Mouse (Mus musculus): ENCODE data around the gene Acvr1b.

Acvr1b gene

DNA sequence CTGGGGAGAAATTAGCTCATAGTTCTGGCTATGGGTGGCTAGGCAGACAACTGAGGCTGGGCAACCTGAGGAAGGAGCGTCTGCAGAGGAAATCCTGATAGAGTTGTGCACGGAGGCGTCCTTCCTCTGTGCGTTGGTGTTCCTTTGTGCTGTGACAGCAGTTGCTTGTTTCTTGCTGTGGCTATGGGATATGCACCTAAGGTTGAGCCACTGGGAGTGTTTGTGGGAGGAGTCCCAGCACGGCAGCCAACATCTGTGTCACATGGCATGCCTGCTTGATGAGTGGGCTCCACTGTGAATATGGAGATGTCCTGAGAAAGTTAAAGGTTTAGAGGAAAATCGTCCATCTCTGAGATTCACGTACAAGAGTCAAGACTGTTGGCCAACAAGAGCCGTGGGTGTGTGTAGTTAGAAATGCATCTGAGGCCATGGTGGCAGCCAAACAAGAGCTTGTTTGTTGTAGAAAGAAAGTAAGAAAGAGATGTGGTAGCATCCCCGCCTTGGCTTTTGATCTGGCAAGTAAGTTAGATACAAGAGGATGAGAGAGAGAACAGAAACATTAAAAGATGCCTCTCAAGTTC, 76.4 kb downstream of the Acvr1b start:
- no peak for DNase-seq (ENCODE audit: low spot score)

DNA sequence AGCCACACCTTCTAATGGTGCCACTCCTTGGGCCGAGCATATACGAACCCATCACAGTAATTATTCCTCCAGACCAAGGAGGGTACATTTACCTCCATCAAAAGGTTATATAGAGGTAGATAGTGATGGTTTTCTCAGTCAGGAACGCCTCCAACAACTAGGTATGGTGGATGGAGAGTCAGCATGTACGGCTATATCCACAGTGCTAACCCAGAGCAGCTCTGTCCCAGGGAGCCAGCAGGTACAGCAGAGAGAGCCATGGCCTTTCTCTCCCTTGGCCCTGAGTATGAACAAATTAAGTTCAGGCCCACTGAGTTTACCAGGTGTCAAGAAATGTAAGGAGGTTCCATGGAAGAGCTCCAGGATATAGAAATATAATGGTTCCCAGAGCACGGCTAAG, 78.1 kb downstream of the Acvr1b start:
- no peak for DNase-seq (ENCODE audit: low spot score)

DNA sequence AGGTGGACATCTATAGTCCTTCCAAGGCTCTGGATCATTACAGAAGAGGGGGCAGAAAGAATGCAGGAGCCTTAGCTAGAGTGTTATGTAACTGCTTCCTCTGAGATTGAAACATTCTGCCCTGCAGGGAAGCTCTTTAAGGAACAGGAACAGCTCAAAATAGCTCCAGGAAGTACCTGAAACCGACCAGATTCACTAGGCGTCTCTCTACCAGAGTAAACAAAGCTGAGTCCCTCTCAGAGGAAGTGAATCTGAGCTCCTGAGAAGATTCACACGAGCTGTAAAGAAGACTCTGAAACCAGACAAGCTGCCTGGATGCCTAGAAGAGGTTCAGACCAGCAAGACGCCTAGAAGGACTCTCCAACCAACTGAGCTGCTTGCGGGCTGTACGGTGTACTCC, 78.7 kb downstream of the Acvr1b start:
- DNase-seq (ENCODE audit: low spot score): no peak

DNA sequence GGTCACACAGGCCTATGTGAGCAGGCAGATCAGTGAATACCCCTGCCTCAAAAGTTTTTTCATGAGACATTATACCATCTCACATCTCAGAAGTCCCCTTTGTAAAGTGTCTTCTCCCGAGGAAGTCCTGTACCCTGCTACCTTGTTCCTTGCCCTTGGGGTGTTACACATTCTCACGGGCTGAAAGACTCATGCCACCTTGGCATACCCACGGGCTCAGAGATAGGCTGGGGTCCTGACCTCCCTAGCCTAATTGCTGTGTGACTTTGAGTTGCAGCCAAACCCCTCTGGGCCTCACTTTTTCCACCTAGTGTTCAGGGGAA, 79.7 kb downstream of the Acvr1b start:
- no peak for DNase-seq (ENCODE audit: low spot score)

DNA sequence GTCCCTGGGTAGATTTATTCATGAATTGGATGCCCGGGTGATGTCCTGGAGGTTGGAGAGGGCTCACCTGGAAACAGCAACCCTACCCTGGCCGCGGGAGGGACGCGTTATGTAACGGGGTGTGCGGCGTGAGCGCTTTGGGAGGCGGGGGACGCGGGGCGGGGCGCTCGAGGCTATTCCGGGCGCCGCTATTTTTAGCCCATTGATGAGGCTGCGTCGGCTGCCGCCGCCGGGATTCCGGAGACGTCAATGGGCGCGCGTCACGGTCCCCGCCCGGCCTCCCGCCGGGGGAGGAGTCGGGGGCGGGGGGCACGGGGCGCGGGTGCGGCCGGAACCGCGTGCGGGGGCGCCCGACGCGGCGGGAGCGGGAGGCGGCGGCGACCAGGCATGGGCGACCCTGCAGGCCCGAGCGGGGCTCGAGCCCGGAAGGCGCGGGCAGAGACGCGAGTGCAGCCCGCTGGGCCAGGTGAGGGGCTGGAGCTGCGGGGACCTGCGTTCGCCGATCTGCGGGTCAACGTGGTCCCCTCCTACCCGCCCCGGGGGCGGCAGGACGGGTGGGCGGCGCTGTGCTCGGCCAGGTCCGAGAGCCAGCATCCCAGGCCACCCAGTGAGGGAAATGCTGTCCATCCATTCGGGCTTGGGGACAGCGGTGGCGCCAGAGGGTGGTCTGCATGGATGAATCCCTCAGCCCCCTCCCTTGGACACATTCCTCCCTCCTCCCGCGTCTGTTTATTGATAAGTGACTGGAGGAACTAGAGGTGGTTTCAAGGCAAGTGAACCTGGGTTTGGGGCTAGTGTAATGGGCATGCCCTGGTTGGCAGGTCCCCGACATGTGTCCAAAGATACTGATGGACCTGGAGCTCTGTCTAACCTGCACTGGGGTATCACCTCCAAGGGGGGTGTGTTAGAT, 80.3 kb downstream of the Acvr1b start, which contains the start of gene Nr4a1:
Nr4a1 (plus strand) TSS at position 384 of the 910 bp plus-strand sequence.
- DNase-seq (ENCODE audit: low spot score): peak; percentile 56

DNA sequence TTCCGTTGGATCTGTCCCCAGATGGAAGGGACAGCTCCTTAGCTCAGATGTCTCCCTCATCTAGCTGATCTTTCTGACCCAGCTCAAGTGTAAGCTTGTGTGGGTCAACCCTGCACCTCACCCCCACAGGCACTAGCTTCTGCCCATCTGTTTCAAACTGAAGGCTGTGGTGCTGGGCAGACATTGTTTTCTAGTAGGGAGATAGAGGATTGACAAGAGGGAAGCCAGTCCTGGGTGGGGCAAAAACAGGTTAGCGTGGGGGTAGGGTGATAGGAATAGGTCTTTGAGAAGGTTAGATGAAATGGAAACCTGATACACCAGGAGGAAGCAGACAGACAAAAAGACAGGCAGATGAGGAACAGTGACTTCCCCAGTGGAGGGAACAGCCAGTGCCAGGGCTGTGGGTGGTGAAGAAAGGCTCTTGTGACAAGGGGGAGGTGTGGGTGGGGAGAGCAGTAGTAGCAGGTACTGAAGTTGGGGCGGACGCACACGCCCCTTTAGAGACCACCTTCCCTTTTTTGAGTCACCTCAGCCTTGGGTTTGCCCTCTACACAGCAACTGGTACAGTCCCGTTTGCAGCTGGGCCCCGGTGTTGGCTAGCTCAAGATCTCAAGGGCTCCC, 82.1 kb downstream of the Acvr1b start:
- DNase-seq (ENCODE audit: low spot score): no peak

DNA sequence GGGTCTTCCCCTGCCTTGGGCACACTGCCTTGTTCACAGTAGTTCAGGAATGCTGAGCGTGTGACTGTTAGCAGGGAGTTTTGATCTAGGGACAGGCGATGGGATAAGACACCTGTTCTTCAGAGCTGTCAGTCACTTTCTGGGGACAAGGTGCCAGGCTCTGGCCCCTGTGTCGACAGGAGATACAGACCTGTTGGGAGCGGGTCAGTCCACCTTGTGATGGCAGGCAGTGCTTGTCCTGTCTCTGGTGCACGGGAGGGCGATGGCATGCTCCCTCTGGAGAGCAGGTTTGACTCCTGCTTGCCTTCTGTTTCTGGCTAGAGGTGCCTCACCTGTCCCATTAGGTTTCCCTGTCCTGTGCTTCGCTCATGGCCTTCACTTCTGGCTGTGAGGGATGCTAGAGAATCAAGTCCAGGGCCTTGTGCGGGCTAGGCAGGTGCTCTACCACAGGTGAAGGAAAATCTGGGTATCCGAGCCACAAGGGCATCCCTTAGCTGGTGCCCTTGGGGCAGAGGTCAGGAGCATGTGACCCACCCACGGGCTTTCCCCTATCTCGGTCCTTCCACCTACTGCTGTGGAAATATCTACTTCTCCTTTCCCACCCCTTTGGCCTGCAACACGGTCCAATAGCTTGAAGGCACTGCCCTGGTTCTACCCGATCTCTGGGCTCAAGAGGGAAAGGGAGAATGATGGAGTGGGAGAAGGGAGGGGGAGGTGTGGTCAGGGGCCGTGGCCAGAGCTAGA, 82.8 kb downstream of the Acvr1b start:
- no peak for DNase-seq (ENCODE audit: low spot score)

DNA sequence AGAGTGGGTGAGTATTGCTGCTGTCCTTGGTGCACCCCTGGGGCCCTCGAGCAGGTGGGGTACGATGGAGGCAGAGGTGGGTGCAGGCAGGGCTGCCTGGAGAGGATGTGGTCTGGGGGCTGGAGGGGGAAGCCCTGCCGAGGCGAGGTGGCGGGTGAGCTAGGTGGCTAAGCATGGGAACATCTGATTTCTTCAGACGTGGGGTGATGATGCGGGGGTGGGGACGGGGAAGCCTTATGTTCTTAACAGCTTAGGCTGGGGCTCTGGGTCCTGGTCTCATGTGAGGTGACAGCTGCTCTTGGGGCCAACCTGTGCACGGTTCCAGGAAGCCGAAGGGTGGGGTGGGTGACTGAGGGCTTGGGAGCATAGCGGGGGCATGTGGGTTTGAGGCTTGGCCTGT, 84.6 kb downstream of the Acvr1b start:
- no peak for DNase-seq (ENCODE audit: low spot score)

DNA sequence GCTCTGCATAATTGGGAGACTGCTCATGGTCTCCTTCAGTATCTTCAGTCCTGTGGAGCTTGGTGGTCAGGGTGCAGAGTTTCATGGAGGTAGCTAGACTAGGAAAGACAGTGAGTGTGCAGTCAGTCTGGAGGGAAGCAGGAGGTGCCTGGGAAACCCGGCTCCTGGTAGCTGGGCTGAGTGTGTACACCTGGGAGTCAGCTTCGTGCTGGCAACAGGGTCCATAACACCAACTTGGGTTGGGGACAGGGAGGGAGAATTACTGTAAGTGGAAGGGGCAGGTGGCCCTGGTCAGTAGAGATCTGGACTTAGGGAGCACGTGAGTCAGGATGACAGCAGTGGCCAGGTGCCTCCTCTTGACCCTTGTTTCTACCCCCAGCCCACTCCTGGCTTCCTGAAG, 86.1 kb downstream of the Acvr1b start:
- no peak for DNase-seq (ENCODE audit: low spot score)

DNA sequence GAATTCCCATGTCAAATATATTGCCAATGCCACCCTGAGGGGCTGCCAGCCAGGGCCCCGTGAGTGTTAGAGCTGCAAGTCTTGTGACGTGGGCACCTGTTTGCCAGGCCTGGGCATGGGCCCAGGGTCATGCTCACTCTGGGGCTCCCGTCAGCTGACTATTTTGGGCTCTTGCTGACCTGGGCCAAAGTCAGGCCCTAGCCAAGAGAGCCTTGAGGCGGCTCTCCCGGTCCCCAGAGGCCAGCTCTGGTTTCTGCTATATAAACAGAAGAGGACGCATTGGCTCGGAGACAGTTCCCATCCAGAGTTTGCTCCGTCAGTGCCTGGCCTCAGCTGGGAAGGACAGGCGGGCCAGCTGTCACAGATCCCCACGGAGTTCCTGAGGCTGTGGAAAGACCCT, 86.5 kb downstream of the Acvr1b start:
- DNase-seq (ENCODE audit: low spot score): no peak

DNA sequence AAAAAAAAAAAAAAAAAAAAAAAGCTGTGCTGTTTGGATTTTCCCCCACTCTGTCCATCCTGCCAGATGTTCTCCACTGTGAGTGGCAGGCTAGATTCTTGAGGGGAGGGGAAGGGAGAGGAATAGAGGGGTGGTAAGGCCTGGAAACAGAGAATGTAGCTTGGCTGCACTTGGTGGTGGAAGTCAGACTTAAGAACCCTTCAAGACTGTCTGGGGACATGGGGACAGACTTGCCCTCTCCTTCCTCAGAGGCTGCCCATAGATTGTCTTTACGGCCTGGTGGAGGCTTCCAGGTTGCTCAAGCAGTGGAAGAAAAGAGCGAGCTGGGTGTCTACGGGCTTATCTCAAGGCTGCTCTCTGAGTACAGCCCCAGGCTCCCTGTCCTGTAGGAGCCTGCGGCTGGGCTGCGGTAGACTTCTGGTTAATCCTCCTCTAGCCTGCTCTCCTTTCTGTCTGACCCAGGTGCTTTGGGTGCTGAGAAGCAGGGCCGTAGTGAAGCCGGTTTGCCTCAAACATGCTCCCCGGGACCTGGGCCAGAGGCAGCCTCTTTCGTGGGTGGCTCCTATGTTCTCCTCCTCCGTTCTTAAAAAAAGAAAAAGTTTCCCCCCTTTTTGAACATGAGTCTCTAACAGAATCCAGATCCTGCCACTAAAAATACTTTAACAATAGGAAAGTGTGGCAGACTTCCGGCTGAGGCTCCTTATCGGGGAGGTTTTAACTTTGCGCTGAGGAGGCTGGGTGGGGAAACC, 87.2 kb downstream of the Acvr1b start:
- no peak for DNase-seq (ENCODE audit: low spot score)

DNA sequence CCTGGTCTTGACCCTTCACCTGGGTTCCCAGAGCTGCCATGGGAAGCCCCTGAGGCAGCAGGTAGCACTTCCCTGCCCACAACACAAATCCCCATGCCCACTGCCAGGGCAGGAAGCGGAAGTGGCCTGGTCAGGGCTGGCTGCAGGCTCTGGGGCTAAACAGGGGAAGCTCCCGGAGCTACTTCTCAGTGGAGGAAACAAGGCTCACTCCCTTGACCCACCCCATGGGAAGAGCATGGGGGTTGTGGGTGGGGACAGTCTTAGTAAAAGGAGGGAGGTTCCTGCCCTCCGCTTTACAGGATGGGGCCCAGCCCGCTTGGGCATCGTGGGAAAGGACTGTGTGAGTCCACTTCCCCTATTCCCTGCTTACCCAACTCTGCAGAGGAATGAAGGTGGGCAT, 88.6 kb downstream of the Acvr1b start:
- no peak for DNase-seq (ENCODE audit: low spot score)
